Mouse (Mus musculus): ENCODE measurements at regions not wholly inside any gene's neighbourhood (a gene's known extent, or its start where the extent isn't known, plus 50 kb on each side); places are given as distances from the start of the nearest gene placed in this dataset.
A peak's percentile ranks its signal among the peaks of the same experiment; 100 is the strongest.

DNA sequence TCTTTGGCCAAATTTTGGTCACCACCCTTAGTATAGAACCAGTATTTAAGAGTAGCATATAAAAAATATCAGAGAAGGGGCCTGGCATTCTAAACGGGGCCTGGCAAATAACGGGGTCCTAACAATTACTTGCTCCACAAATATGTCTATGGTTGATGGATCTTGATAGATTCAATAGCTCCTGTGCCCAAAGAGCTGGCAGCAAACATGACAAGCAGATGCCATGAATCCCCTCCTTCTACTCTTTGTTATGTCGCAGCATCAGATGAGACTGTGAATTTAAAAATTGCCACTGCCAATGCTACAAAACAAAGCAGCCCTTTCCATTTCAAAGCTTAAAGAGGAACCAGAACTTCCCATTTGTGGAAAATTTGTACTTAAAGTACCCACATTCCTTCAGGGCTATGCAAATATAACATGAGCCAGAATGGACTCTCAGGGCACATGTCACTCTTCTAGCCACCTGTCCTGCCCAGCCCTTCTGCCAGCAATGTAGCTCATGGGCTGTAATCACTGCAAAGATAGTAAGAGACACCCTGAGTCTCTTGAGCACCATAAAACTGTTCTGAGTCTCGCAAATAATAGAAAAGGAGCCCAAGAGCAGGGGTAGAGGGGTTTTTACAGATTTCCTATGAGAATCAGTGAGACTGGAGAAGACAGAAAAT is 342.4 kb upstream of the Kirrel3 start:
- no peak for DNase-seq (ENCODE audit: low spot score)

- DNase-seq (ENCODE audit: low spot score), result no peak
Measured at GRCm38 (mm10) chr9:34155240-34156019, 330.3 kb upstream of the Kirrel3 start.

DNA sequence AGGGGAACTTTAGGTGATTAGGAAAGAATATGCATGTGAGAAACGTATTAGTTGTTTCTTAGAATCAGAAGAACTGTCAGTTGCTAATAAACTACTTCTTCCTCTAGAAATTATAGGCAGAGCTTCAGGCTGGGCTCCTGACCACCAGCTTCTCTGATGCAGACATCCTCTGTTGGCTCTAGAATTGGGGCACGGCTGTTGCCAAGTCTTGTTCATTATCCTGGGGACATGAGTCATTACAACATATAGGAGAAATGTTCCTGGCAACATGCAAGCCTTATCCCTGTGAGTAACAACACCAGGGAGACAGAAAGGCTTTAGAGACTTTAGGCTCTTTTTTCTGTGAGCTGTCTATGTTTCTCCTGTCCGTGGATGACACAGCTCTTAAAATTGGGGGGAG is 329.1 kb upstream of the Kirrel3 start:
- no peak for DNase-seq (ENCODE audit: low spot score)

GRCm38 (mm10) chr9:34161119-34161518 is 324.6 kb upstream of the Kirrel3 start:
- no peak for DNase-seq (ENCODE audit: low spot score)

DNA sequence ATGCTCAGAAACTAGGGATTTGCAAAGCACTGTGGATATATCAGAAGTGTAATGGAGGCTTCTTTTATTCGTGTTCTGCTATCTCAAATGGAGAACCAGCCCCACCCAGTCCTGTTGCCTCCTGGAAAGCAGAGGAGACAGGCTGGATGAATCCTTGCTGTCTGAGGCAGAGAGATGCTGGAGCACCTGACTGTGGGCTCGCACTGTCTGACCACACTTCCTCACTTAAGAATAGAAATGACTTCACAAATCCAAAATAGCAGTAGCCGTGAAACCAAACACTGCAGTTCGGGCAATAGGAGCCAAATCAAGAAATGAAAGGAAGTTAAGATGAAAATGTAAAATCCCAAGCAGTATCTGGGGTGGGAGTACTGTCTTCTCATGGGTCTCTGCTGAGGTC is 299.4 kb upstream of the Kirrel3 start:
- no peak for DNase-seq (ENCODE audit: low spot score)

DNA sequence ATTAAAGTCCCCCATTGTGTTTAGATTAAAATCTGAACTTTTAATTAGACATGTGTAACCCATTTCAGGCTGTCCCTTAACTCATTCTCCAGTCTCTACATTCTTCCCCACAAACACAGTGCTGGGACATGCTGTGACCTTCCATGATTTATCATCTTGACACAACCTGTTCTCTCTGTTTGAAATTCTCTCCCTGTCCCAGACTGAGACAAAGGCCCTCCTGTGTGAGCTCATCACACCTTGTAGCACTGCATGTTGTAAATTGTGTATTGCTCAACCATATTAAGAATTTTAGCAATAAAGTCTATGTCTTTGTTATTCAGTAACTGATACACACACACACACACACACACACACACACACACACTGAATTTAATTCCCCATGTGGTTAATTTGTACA is 293.2 kb upstream of the Kirrel3 start:
- no peak for DNase-seq (ENCODE audit: low spot score)

DNA sequence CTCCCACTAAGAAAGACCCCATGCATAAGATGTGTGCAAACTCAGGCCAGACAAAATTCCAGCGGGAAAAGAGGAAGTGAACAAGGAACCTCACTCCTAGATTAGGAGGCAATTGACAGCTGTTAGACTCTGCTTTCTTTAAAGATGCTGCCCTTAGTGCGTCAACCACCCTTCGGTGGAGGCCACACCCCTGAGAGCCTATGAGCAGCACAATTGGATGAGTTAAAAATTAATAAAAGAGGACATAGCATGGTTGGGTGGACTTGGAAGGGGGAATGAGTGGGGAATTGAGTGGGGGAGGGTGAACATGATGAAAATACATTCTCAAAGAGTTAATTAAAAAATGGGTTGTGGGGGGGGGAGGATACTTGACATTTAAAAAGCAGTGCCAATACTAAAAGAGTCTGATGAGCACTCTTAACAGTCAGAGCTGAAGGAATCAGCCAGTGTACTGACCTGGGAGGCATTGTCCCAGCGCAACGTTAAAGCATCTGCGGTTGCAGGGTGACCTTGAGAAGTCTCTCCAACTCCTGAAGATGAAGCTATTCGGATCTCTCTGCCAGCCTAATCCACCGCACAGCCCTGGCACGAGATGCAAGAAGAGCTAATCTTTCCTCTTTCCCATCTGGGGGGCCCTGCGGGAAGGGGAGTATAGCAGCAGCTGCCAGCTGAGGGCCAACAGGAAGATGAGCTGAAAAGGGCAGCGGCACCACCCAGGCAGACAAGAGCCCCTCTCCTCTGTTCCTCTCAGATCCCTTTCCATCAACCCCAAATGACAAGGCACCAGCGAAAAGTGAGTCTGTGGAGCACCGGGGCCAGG is 283.4 kb upstream of the Kirrel3 start:
- no peak for DNase-seq (ENCODE audit: low spot score)

DNA sequence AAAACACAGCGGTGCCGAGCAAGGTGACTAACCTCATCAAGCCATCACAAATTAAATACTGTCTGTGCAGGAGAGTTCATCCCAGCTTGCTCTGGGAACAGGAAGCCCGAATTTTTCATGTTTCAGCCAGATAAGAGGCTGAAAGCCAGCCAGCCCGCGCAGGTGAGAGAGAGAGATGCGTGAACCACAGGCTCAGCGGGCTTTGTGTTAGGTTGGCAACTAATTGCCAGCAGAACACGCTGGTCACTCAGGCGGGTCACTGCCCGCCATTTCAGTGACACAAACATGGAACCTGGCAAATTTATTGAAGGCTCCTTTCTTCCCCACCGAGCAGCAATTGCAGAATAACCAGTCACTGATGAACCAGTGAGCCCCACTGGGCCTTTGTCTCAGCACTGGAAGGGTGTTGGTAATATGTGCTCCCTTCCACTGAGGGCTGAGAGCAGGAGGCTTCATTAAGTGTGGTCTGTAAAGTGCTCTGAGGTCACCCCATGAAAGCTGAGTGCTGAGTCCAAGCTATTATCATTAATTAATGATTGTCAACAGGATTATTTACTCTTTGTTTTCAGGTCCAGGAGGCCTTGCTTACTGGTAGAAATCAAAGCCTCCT is 282.6 kb upstream of the Kirrel3 start:
- DNase-seq (ENCODE audit: low spot score), result no peak

DNA sequence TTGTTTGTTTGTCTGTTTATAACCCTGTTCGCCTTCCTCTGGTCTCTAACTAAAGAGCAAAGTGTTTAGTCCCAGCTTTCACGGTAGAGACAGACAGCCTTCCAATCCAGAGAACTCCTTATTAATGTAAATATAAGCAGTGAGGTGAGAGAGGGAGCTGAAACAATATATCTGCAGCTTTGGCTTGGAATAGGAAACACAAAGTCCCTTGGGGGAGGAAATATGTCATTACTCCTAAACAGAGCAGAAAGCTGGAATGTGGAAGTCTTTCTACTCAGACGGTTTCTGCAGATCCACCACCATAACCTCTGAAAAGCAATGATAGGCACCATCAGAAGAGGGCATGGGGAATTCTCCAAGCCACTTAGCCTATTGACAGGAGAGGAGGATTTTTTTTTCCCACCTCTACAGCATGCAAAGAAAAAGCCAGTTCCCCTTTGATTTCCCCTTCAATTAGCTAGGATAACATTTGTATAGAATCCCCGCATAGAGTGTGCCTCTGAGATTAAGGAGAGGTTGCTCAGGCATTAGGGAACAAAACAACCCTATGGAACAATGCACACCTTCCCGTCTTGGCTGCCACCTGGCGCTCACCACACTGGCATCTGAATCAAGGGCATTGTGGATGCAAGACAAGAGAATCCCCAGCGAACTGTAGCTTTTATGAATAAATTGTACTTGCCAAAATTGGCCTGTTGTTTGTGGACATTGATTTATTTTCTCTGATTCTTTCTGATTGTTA is 281.9 kb upstream of the Kirrel3 start:
- no peak for DNase-seq (ENCODE audit: low spot score)

- DNase-seq (ENCODE audit: low spot score), result no peak
Measured at GRCm38 (mm10) chr9:34204479-34204878, 281.2 kb upstream of the Kirrel3 start.

GRCm38 (mm10) chr9:34231561-34231960 is 254.1 kb upstream of the Kirrel3 start:
- DNase-seq (ENCODE audit: low spot score), result peak; percentile 49

GRCm38 (mm10) chr9:34234734-34235133 is 251.0 kb upstream of the Kirrel3 start:
- no peak for DNase-seq (ENCODE audit: low spot score)

- DNase-seq (ENCODE audit: low spot score), result no peak
Measured at GRCm38 (mm10) chr9:34239531-34239930, 246.2 kb upstream of the Kirrel3 start.

- DNase-seq (ENCODE audit: low spot score), result no peak
Measured at GRCm38 (mm10) chr9:34243674-34244073, 242.0 kb upstream of the Kirrel3 start.

DNA sequence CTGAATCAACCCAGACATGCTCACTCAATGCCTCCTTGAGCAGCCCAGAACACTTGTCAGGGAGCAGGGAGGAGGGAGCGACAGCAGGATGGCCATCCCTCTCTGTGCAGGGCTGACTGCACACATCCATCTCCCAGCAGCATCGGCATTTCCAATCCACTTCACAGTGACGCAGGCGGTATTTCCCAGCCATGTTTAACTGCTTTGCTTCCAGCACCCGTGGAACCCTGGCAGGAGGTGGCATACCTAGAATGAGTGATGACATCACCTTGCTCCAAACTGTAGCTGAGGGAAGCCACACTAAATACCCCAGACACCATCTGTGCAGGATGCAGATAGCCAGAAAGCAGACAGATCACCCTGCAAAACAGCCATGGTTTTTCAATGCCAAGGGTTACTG is 241.1 kb upstream of the Kirrel3 start:
- no peak for DNase-seq (ENCODE audit: low spot score)

DNA sequence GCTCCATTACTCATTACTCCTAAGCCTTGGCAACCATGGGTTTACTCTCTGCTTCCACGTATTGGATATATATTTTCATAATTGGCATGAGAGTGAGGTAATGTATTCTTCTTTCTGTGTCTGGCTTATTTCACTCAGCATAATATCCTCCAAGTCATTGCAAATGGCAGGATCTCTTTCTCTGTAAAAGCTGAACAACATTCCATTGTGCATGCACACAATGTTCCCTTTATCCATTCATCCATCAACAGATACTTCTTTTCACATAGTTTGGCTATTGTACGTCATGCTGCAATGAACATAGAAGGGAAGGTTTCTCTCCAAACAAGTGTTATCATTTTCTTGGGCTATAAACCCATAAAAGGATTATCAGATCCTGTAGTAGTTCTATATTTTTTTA is 232.9 kb upstream of the Kirrel3 start:
- DNase-seq (ENCODE audit: low spot score), result no peak

GRCm38 (mm10) chr9:34258492-34258891 is 227.2 kb upstream of the Kirrel3 start:
- no peak for DNase-seq (ENCODE audit: low spot score)

- DNase-seq (ENCODE audit: low spot score), result no peak
Measured at GRCm38 (mm10) chr9:34278068-34278467, 207.6 kb upstream of the Kirrel3 start.

- DNase-seq (ENCODE audit: low spot score), result no peak
Measured at GRCm38 (mm10) chr9:34279386-34279785, 206.3 kb upstream of the Kirrel3 start.

DNA sequence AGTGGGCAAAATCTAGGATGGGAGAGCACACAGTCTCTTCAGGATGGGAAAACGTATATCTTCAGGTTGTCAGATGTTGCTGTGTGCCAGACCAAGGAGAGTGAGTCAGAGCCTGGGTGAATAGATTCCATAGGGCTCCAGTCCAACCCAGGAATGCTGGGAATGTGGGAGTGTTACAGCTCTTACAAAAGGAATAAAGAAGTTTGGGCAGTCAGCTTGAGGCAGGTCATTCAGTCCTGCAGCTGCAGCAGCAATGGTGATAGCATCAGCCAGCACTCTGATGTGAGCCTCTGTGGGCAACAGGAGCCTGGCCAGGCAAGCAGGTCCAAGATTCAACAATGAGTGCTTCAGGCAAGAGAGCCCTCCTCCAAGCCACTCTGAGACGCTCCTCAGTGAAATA is 205.8 kb upstream of the Kirrel3 start:
- DNase-seq (ENCODE audit: low spot score), result no peak

GRCm38 (mm10) chr9:34280311-34281208 is 205.1 kb upstream of the Kirrel3 start:
- no peak for DNase-seq (ENCODE audit: low spot score)
